Mouse (Mus musculus): ENCODE results near the gene Pknox2. TPM values are rescaled to one million over a fixed set of nuclear protein-coding genes. Genes with fewer than 3 reads are reported as not detected.

The Pknox2 gene
- total RNA-seq, 2 experiments from 2014 or later, result 0.09 to 0.58 TPM

DNA sequence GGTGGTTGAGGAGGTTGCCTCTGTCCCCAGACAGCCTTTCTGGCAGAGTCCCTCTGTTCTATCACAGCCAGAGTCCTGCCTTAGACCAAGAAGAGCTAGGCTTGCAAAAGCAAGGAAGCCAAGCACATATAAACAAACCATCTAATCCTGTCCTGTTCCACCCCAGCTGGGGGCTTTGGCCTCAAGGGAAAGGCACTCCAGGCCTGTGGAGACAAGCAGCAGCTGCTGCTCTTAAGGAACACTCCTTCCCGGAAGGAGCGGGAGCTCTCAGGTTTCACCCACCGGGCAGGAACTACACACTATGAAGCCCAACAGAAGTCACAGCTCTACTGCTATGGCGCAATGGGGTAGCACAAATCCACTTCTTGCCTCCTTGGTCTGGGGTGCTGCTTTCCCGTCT, 230.3 kb downstream of the Pknox2 start:
- ATAC-seq (replicated peaks; ENCODE audit: low FRiP score, poor library complexity, severe bottlenecking), result no peak

DNA sequence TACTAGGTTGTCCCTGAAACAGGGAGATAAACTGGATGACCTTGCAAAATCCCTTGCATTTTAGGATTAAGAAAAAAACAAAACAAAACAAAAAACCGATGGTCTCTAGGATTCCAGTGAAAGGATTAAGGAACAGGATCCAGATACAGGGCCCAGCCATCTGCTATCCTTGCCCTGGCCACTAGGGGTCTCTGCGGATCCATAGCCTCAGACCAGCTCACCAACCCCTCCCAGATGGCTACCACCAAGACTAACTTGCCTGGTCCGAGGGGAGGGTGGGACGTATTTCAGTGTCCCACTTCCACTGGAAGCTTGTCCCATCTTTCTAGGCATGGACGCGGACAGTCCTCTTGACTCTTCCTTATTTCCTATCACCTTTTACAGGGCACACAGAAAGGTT, 230.8 kb downstream of the Pknox2 start:
- no peak; the same call in 1 of the 2 replicates for ATAC-seq (replicated peaks; ENCODE audit: low FRiP score, poor library complexity, severe bottlenecking)

DNA sequence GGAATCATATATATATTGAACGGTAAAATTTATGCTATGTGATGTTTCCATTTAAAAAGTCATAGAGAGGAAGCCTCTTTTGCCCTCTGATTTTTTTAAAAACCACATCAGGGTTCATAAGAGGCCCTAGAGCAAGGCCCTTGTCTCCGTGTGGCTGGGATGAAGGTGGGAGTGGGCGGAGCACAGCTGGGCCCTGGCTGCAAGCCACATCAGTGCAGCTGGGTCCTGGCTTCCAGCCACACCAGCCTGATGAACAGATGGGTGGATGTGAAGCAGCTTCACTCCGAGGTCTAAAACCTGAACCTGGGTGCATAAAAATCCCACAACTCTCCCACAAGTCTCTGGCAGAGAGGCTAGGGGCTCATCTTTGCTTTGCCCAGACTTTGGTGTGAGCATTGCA, 241.8 kb downstream of the Pknox2 start:
- ATAC-seq (replicated peaks; ENCODE audit: low FRiP score, poor library complexity, severe bottlenecking), result no peak

DNA sequence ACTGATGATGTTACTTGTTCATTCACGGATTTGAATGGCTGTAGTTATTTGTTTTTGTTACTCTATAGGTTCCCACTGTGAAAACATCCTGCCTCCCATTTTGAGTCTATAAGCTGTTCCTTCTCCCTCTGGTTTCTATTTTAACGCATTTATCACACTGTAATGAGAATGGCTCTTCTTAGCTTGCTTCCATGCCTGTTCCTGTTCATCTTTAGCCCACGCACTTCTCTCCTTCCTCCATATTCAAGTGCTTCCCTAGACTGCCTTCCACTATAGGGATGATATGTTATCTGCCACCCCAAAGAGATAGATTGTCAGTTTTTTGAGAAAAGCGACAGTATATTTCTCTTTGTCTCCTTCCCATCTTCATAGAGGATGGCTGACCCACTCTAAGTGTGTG, 246.7 kb downstream of the Pknox2 start:
- no peak for ATAC-seq (replicated peaks; ENCODE audit: low FRiP score, poor library complexity, severe bottlenecking)

DNA sequence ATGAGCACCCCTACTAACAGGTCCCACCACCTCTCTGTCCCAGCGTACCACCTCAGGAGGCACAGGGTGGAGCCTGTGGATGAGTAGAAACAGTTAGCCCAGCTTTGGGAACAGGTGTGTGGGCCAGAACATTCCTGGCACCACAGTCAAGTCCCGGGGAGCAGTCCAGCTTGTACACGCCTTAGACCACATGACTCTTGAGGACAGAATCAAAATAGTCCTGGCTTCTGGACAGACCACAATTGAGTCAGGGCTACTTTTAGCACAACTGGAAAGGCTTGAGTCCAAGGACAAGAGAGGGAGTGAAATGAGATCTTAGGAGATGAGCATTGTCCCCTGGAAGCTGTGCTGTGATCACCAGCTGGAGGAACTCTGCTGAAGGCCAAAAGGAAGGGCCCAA, 248.6 kb downstream of the Pknox2 start:
- ATAC-seq (replicated peaks; ENCODE audit: low FRiP score, poor library complexity, severe bottlenecking), result no peak

DNA sequence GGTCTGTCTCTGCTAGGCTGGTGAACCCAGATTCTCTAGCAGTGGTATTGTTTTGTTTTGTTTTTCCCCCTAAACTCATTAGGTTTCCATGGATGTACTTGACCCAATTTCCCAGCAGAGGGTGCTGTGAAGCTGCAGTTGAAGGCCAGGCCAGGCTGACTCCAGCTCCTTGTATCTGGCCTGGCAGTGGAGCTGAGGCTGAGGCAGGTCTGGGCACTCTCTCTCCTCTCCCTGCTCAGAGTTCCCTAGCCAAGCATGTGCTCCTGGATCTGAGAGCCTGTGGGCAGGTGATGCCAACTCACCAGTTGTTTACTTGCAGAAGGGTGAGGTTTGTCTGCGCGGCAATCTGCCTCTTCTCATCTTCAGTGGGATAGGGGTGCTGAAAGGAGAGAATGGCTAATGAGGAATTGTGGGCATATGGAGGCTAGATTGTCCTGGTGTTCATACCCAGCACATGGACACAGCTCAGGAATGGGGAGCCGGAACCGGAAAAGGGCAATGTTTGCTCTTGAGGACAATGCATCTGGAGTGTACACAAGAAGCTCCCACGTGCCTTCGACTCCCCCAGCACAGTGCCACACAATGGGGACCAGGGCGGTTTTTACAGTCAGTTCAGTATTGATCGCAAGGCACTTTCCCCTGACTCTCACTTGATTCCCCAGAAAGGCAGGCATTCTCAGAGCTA, 252.1 kb downstream of the Pknox2 start:
- ATAC-seq (replicated peaks; ENCODE audit: low FRiP score, poor library complexity, severe bottlenecking), result no peak

DNA sequence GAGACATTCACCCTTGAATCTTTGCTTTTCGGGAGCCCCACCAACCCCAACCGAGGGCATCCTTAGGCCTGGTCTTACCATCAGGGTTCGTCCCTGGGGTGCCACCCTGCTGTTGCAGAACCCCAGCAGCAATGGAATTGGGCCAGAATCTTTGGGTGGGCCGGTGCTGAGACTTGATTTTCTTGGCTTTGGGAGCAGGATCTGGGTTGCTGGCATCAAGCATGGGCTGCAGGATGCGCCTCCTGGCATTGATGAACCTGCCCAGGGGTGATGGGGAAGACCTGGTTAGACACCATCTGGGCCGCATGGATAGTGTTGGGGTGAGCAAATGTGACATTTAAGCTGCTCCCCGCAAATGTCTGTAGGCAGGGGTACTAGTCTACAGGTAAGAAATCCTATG, 253.0 kb downstream of the Pknox2 start:
- no peak for ATAC-seq (replicated peaks; ENCODE audit: low FRiP score, poor library complexity, severe bottlenecking)

DNA sequence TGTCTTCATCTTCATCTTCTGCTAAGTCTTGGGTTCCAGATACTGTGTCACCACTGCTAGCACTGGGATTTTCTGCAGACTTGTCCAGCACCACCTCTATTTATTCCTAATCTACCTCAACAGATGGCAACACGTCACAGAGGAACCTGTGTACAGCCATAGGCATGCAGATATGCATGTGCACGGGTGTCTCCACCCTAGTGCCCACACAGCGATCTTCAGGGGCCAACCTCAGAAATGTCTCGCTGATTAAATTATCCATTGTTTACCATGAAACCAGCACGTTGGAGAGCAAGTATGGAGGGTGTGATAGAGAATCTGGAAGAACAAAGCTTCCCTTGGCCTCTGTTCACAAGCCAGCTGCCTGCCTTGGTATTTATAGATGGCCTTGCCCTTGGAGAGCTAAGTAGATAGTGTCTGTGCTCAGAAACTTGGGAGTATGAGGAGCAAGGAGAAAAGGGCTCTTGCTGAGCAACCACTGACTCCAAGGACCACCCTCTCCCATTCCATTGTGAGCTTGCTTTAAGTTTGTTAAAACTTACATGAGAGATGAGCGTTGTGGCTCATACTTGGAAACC, 253.7 kb downstream of the Pknox2 start:
- no peak for ATAC-seq (replicated peaks; ENCODE audit: low FRiP score, poor library complexity, severe bottlenecking)

DNA sequence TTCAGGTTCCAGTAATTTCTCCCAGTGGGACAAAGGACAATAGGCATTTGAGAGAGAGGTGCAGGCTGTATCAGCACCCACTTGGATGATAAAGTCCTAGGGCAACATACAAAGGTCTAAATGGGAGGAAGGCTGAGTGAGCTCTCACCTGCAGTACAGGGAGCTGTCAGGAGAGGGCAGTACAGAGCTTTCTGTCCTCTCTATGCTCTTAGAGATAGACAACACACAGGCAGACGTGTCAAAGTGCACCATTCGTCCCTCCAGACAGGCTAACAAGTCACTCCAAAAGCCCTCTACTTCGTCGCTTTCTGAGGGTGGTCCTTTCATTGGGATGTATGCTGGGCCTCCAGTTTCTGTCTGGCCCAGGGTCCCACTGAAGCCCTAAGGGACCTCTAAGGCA, 256.7 kb downstream of the Pknox2 start:
- peak; percentile 55; the same call in 1 of the 2 replicates for ATAC-seq (replicated peaks; ENCODE audit: low FRiP score, poor library complexity, severe bottlenecking)

DNA sequence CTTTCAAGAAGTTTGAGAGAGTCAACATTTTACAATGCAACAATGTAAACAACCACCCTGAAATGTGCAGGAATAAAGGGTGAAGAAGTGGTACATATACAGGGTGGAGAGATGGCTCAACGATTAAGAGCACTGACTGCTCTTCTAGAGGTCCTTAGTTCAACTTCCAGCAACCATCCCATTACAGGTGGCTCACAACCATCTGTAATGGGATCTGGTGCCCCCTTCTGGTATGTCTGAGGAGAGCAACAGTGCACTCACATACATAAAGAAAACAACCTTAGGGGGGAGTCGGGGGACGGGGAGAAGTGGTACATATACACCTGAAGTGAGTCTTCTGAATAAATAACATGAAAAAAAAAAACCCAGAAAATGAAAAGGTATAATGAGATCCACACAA, 262.0 kb downstream of the Pknox2 start:
- no peak for ATAC-seq (replicated peaks; ENCODE audit: low FRiP score, poor library complexity, severe bottlenecking)

DNA sequence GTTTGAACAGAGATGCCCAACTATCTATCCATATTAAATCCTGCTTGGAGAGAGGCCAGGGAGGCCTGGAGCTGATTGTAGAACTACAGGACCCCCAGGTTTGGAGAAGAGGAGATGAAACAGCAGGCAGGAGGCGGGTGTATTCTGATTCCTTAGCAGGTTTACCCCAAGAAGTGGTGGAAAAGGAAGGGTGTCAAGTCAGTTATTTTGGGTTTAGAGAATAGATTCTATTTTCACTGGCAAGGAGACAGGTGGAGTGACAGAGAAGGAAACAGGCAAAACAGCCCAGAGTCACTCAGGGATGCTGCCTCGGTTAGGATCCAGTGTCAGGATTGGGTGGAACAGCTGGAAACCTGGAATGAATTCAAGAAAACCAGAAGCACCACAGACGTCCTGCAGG, 263.6 kb downstream of the Pknox2 start:
- no peak for ATAC-seq (replicated peaks; ENCODE audit: low FRiP score, poor library complexity, severe bottlenecking)

DNA sequence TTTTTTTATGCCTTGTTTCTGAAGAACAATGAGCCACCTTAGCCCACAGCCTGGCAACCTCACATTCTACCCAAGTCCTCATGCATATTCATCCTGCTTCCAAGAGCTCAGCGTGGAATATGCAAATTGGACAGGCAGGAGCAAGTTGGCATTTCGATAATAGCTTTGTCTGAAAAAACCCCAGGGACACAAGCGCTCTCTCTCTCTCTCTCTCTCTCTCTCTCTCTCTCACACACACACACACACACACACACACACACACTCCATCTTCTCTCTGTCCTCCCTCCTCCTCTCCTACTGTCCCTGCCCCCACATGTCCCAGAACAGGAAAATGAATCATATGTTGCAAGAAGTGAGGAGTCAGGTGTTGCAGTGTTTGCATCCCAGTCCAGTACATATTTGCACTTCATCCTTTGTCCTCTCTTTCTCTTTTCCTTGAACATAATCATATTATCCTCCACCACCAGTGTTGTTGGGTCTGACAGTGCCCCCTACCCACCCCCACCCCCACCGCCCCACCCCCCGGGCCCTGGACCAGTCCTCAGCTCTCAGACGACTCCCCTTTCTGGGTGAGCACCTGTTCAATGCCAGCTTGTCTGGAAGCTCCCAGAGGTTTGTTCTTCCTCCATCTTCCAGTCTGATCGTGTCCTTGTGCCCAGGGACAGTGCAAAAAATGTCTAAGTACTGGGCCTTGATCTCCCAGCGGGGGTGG, 265.0 kb downstream of the Pknox2 start:
- ATAC-seq (replicated peaks; ENCODE audit: low FRiP score, poor library complexity, severe bottlenecking), result no peak

DNA sequence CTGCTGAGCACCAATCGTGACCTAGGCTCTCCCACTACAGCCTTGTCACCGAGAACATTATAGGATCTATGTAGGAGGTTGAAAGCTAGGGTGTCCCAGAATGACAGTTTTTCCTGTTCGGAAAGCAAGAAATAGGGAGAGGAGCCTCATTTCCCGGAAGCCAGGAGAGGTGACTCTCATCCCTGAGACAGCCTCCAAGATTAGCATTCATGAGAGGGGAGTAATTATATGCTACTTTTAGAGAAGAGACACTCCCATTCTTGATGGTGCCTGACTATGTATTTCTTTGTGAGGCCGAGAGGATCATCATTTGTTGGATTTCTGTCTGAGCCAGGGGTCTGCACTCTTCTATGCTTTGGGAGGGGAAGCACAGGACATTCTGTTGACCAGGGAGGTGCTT, 265.6 kb downstream of the Pknox2 start:
- ATAC-seq (replicated peaks; ENCODE audit: low FRiP score, poor library complexity, severe bottlenecking), result no peak

DNA sequence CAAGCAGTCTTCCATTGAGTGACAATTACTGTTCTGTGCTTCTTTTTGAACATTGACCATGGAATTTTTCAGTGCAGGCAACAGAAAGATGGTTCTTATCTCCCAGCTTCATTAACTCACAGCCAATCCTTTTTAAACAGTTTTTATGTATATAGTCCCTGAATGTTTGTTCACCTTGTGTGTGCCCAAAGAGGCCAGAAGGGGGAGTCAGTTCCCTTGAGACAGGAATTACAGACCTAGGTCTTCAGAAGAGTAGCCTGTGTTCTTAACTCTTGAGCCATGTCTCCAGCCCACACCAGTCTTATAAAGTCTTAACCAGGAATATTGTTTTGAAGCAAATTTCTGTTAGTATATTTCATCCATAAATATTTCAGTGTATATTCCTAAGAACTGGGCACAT, 270.4 kb downstream of the Pknox2 start:
- ATAC-seq (replicated peaks; ENCODE audit: low FRiP score, poor library complexity, severe bottlenecking), result no peak

DNA sequence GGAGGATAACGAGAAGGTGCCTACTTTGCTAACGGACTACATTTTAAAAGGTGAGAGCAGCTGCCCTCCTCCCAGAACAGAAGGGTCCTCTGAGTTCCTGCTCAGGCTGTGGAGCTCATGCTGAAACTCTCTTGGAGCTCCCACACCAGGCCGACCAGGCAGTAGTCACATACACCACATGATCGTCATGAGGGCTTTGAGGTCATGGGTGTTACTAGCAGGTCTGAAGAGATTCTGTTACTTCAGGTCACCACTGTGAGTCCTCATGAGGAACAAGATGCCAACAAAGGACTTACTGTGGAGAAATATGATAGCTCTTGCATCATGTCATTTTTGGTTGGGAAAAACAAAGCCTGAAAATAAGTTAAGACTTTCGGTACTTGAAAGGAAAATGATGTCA, 270.9 kb downstream of the Pknox2 start:
- ATAC-seq (replicated peaks; ENCODE audit: low FRiP score, poor library complexity, severe bottlenecking), result no peak

DNA sequence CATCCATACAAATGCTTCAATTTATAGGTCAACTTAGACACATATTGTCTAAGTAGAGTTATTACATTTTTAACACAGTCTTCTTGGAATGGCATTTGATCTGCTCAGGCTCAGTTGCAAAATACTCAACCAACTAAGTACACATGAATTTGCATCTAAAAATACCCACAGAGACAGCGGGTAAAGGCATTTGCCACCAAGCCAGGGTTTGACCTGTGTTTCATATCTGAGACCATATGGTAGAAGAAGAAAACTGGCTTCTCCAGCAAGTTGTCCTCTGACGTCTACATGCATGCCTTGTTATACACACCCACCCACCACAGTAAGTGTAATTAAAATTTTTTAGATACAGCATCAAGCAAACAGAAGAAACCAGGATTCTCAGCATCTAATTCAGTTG, 273.4 kb downstream of the Pknox2 start:
- ATAC-seq (replicated peaks; ENCODE audit: low FRiP score, poor library complexity, severe bottlenecking), result no peak

DNA sequence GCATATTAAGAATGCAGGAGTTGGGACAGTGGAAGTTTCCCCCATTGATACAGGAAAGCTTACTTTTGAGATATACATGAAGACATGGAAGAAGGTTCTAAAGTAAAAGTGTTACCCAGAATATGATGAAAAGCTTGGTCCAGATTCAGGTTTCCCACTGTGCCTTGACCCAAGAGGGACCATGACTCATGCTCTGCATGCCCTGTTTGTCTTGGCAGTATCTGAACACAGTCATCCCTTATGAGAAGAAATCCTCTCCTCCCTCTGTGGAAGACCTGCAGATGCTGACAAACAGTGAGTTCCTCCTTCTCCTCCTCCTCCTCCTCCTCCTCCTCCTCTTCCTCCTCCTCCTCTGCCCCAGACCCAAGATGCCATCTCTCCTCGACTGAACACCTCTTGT, 276.9 kb downstream of the Pknox2 start:
- no peak for ATAC-seq (replicated peaks; ENCODE audit: low FRiP score, poor library complexity, severe bottlenecking)

DNA sequence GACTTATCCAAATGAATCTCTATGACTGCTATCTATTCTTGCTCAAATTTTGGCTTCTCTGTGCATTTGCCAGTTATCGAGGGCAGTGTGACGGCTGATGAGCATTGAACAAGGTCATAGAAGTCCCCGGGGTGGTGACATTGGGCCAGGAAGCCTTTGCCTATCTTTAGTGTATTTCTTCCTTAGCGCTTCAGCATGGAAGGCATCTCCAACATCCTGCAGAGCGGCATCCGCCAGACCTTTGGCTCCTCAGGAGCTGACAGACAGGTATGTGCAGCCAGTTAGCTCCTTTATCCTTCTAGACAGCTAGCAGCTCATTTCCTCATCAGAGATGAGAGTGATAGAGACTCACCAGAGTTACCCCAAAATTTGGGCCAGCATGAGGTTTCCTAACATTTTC, 278.5 kb downstream of the Pknox2 start:
- no peak for ATAC-seq (replicated peaks; ENCODE audit: low FRiP score, poor library complexity, severe bottlenecking)

DNA sequence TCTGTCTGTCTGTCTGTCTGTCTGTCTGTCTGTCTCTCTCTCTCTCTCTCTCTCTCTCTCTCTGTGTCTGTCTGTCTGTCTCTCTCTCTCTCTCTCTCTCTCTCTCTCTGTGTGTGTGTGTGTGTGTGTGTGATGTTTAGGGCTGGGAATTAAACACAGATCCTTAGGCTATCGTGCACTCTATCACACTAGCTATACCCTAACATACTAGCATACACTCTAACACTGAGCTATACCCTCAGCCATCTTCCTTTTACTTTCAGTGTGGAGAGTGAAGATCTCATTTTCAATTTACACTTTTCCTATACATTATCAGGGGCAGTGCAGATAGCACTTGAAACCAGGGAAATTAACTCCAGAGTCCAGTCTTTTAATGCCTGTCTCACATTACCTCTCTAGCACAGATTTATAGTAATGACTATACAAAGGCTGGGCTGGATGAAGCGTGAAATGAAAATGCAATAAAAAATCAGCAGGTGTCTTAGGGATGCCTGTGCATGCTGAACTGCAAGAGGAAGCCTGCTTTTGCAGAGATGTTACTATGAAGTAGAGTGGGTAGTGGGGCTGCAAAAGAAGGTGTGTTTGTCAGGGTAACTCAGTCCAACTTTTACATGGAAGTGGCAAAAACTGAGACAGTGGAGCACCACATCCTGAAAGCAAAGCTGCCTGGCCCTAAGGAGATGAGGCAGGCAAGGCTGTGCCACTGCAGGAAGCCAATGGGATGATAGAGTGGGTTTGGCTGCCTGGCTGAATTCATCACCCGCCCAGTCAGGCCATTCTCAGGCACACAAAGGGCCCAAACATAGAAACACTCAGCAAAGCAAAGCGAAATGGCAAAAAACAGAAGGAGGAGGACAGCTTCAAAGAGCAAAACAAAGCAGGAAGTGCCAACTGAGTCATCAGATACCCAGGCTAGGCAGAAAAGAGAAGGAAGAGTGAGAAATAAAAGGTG, 282.1 kb downstream of the Pknox2 start:
- no peak for ATAC-seq (replicated peaks; ENCODE audit: low FRiP score, poor library complexity, severe bottlenecking)

DNA sequence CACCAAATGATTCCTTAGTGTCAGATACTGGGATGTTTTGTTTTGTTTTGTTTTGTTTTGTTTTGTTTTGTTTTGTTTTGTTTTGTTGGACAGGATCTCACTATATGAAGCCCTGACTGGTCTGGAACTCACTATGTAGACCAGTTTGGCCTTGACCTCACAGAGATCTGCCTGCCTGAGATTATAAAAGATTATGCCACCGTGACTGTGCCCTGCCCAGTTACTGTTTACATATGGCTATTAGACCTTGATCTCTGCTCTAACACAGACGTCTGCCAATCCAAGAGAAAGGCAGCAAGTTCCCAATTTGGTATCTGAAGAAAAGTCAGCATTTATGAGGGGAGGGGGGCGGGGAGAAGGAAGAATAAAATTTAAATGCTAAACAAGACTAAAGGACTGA, 283.5 kb downstream of the Pknox2 start:
- no peak for ATAC-seq (replicated peaks; ENCODE audit: low FRiP score, poor library complexity, severe bottlenecking)
